Mouse (Mus musculus) testis, adult 2 months (tissue): ENCODE results near the gene Hp.

Experiments used
- CTCF ChIP-seq: fragments of 200-500 bp; IDR thresholded peaks from 2 replicates; pipeline ENCODE4 v1.5.1; 2012; ENCODE audit warnings: low read depth, mild to moderate bottlenecking, inconsistent platforms, low read length, moderate library complexity; ENCODE audit not compliant: control insufficient read depth, insufficient read depth, insufficient replicate concordance
- POLR2A ChIP-seq: fragments of 200-500 bp; IDR thresholded peaks from 2 replicates; pipeline ENCODE4 v1.6.1; 2012; ENCODE audit warnings: low read depth, mild to moderate bottlenecking, inconsistent platforms, low read length, moderate library complexity; ENCODE audit not compliant: control insufficient read depth

- TF ChIP-seq CTCF, result no peak
- no peak for TF ChIP-seq POLR2A
Observed at GRCm38 (mm10) chr8:109544049-109544448, 34.9 kb downstream of the Hp start.
